Mouse (Mus musculus) thymus, adult 18-20 months (tissue): ENCODE results near the gene Kap.
"Not testable (repeated sequence)": the region's sequence is repeated elsewhere in the genome, so short reads cannot be mapped to it uniquely, and the experiment has no call there.

Experiments
- DNase-seq, 2 experiments: peaks; one replicate each; pipeline ENCODE4 v3.0.0; 2022; ENCODE audit warnings: mixed read lengths in 2 of 2

Gene Kap

DNA sequence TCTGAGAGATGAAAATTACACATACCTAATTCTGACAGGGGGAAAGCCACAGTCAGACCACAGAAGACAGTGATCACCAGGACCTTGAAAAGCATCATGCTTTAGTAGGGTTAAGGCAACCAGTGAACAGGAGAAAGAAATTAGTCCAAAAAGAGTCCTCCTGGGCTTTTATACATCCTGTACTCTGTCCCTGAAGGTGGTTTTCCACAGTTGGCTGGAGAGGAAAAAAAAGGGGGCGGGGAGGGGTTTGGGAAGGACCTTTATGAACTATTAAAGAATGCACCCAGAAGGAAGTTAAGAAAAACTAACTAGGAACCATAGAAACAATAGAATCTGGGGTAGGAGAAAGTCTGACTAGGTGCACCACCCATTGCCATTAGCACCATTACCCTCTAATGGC, at the start of gene Kap:
Gene Kap (minus strand): TSS at position 237 of the 400 bp plus-strand sequence.
- no peak for DNase-seq

DNA sequence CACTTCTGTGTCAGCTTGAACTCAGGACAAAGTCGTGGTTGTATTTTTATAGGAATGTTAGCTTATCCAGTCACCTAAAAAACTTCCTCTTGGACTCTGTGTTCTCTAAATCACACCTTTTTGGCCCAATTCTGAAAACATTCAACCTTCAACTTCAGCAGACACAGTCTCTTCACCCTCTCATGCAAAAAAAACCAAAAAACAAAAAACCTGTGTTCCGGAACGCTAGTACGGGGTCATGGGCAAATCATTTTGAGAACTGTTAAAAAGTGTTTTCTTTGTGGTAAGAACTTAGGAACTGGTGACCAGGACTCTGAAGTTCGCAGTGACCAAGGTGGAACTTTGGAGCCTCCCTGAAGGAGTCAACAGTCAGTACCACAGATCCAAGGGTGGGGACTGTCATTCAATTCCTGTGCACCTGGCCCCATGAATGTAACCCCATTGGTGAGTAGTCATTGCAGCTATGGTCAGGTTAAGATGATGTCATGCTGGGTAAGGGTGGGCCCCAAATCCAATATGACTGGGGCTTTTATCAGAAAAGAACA, 32.4 kb upstream of the Kap start:
- no peak for DNase-seq

DNA sequence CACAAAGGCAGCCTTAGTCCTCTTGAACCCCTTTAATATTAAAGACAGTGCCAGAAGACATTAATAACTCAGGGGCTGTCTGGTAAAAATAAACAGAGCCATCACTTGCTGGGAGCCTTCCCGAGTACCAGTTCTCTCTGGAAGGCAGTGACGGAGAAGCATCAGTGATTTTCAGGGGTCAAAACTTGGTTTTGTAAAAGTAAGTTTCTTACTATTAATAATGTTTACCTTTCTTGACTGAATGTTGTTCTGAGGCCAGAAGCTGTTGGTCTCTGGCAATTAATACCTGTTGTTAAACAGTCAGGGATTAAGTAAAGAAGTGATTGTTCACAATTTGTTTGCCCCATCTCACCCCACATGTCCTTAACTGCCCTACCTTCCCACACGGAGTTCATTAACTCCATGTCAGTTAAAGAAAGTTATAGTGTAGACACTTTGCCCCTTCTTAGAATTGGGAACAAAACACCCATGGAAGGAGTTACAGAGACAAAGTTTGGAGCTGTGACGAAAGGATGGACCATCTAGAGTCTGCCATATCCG, 30.0 kb upstream of the Kap start:
- no peak for DNase-seq

DNA sequence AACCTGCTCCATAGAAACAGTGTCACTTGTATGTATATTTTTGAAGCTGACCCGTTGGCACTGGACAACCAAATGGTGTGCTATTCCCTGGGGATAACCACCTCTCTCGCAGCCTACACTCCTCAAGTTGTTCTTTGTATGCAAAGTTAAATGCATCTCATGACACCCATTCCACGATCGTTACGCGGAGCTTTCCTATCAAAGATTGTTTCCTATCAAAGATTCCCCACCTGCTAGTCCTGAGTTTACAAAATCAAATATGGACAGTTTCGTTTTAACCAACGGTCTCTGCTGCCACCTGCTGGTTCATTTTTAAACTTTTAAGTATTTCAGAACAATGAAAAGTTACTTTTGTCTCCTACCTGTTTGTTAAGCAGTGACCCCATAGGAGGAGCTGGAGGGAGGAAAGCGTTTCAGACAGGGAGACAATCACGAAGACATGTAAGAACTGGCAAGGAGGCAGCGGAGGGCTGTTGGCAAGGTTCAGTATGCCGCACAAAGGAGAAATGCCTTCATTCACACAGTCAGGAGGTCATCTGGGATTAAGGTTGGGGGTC, 22.4 kb upstream of the Kap start:
- no peak for DNase-seq

GRCm38 (mm10) chr6:133872667-133873066, 19.1 kb upstream of the Kap start:
- DNase-seq, result no peak

GRCm38 (mm10) chr6:133871131-133871530, 17.6 kb upstream of the Kap start:
- DNase-seq, result no peak

- DNase-seq, result no peak
Observed at GRCm38 (mm10) chr6:133868381-133868780, 14.8 kb upstream of the Kap start.

DNA sequence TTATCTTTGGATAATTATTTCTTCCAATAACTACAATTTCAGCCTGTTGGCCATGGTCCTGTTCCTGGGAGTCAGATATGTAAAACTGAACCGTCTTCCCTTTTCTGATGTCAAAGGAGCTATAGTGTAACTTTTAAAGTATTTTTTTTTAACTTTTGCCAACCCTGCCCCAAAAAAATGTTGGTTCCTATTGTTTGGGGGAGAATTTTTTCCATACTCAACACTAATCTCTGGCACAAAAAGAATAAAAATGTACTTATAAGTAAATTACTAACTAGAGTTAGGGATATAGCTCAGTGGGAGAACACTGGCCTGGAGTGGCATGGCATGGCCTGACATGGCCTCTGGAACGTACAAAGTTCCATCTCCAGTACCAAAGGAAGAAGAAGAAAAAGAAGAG, 2.3 kb upstream of the Kap start:
- DNase-seq, result no peak

GRCm38 (mm10) chr6:133849359-133849758, 4.2 kb downstream of the Kap start:
- DNase-seq, result no peak

DNA sequence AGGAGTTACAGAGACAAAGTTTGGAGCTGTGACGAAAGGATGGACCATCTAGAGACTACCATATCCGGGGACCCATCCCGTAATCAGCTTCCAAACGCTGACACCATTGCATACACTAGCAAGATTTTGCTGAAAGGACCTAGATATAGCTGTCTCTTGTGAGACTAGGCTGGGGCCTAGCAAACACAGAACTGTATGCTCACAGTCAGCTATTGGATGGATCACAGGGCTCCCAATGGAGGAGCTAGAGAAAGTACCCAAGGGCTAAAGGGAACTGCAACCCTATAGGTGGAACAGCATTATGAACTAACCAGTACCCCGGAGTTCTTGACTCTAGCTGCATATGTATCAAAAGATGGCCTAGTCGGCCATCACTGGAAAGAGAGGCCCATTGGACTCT, 4.7 kb downstream of the Kap start:
- not testable (repeated sequence) for DNase-seq

- DNase-seq, result not testable (repeated sequence)
Observed at GRCm38 (mm10) chr6:133838296-133838995, 15.1 kb downstream of the Kap start.

DNA sequence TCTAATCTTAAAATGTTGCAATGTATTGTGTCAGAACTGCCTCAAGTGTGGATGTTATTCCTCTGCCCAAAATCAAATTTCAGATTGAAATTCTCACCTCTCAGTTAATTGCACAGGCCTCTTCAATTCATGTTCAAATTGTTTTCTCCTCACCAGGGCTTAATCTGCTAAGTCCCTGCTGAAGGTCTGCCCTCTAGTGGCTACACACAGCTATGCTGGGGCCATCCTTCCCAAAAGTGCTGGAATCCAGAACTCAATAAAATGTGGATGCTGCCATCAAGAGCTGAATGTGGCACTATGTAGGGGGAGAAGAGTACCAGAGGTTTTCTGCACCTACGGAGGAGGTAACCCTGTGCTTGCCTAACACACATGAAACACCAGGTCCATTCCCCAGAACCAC, 41.2 kb downstream of the Kap start:
- DNase-seq, result no peak
